ENCODE assay signal across 9 mouse cellular contexts in the genomic region with DNA sequence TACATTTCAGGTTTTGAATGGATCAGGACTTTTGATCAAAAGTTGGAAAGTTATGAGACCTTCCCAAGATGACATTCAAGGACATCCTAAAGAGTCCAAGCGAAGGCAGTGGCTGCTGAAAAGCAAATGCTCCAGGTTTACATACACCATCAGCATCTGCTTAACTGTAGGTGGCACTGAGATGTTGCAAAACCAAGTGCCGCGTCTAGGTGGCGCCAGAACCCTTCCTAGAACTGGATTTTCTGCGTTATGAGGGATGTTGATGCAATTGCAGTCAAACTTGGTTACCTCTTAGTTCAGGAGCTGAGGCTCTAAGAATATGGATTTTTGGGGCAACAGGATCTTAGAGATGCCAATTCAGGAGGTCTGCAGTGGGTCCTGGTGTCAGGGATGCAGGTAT. TPM values are rescaled to one million over a fixed set of nuclear protein-coding genes. Genes with fewer than 3 reads are reported as not detected.
DNase-seq lines count a peak whose midpoint lies in the region; ATAC-seq and TF ChIP-seq lines count a peak whose summit lies in the region.
"Had no signal": no experiment of that assay in that cellular context is flagged by ENCODE, and none has a peak within 500 bp of the region (broad histone marks: within the 10 kb centered on the region; RNA-seq: fewer than 3 reads in every experiment).

No protein-coding gene starts in this region.

- H3K4me2 ChIP-seq in CH12.LX (ENCODE audit: insufficient read depth, low read depth, poor library complexity, severe bottlenecking) = no peak overlapping the region
- no peak overlapping the region for H3K4me2 ChIP-seq in heart, postnatal 0 days (ENCODE audit: low read depth, low read length)
- H3K4me2 ChIP-seq: limb, embryonic 12.5 days had no signal

- dilution Hi-C loops in CH12.LX (cut with MboI; ENCODE audit: extremely low pct_ligation_motif_present, extremely low pct_unique_long_range_greater_than_20kb, low sequenced_read_pairs) = no loop called here

- no peaks in the 10 kb centered on the region for H3K27me3 ChIP-seq in CH12.LX (replicated peaks)
- no peaks in the 10 kb centered on the region for H3K27me3 ChIP-seq in heart, postnatal 0 days (ENCODE audit: control insufficient read depth, insufficient read depth, low read length)
- H3K27me3 ChIP-seq: limb, embryonic 12.5 days had no signal

- no peak overlapping the region for H3K27ac ChIP-seq in CH12.LX (ENCODE audit: insufficient read depth, low read depth)
- H3K27ac ChIP-seq in embryonic fibroblast, embryonic 13.5 days (ENCODE audit: insufficient read depth, low read length) = no peak overlapping the region
- H3K27ac ChIP-seq in heart, postnatal 0 days (ENCODE audit: low read depth) = no peak overlapping the region
- H3K27ac ChIP-seq: limb, embryonic 12.5 days had no signal

- peak; percentile 92 for TF ChIP-seq RAD21 in CH12.LX (IDR thresholded peaks at IDR 0.05; ENCODE audit: low read depth, low read length)

- H3K36me3 ChIP-seq in CH12.LX (replicated peaks in 1 of 2; ENCODE audit: control insufficient read depth in 1 of 2, insufficient read depth in 1 of 2, low read length in 1 of 2) = no peaks in the 10 kb centered on the region
- no peaks in the 10 kb centered on the region for H3K36me3 ChIP-seq in heart, postnatal 0 days (replicated peaks; ENCODE audit: control insufficient read depth, insufficient read depth, low read length)
- H3K36me3 ChIP-seq: limb, embryonic 12.5 days had no signal

- no peak for TF ChIP-seq EP300 in CH12.LX (IDR thresholded peaks at IDR 0.05; ENCODE audit: low read length)
- TF ChIP-seq EP300 in heart, postnatal 0 days (IDR thresholded peaks at IDR 0.05; ENCODE audit: low read depth) = no peak

- no peak overlapping the region for H3K9ac ChIP-seq in CH12.LX (ENCODE audit: insufficient read depth, low read depth)
- no peak overlapping the region for H3K9ac ChIP-seq in heart, postnatal 0 days (replicated peaks; ENCODE audit: low read depth, low read length)
- H3K9ac ChIP-seq: limb, embryonic 12.5 days had no signal

- 11% methylated on average over 5 of the region's 5 CpGs for WGBS in heart, postnatal 0 days

- no peak for ATAC-seq in heart, postnatal 0 days (ENCODE audit: insufficient read depth, low read depth)

- no peak overlapping the region for H3K4me3 ChIP-seq in CH12.LX (replicated peaks in 1 of 3; ENCODE audit: low read depth in 2 of 3, low read length in 2 of 3, poor library complexity in 1 of 3)
- H3K4me3 ChIP-seq in embryonic fibroblast, embryonic 13.5 days (ENCODE audit: insufficient read depth, low read length) = no peak overlapping the region
- H3K4me3 ChIP-seq in heart, postnatal 0 days (ENCODE audit: low read depth, low read length) = no peak overlapping the region
- H3K4me3 ChIP-seq: limb, embryonic 12.5 days had no signal

- H3K4me1 ChIP-seq in CH12.LX (ENCODE audit: control insufficient read depth in 1 of 2, insufficient read depth in 2 of 2) = peaks cover 0 to 3% of the 10 kb centered on the region in 2 experiments; a peak in 1 of 4 replicates
- no peaks in the 10 kb centered on the region for H3K4me1 ChIP-seq in embryonic fibroblast, embryonic 13.5 days (ENCODE audit: control insufficient read depth, insufficient read depth, low read length)
- no peaks in the 10 kb centered on the region for H3K4me1 ChIP-seq in heart, postnatal 0 days (ENCODE audit: control insufficient read depth, insufficient read depth)
- H3K4me1 ChIP-seq: limb, embryonic 12.5 days had no signal

- H3K9me3 ChIP-seq in CH12.LX (replicated peaks; ENCODE audit: low read length) = no peaks in the 10 kb centered on the region
- no peaks in the 10 kb centered on the region for H3K9me3 ChIP-seq in heart, postnatal 0 days (replicated peaks; ENCODE audit: control insufficient read depth, low read length)
- H3K9me3 ChIP-seq: limb, embryonic 12.5 days had no signal

- no peaks in the 10 kb centered on the region for H3K79me2 ChIP-seq in CH12.LX (replicated peaks; ENCODE audit: control insufficient read depth, extremely low read depth, insufficient read depth, poor library complexity, severe bottlenecking)

- no peak for TF ChIP-seq POLR2A in CH12.LX (IDR thresholded peaks at IDR 0.05; ENCODE audit: low read depth, low read length)
- no peak for TF ChIP-seq POLR2A in embryonic fibroblast, embryonic 13.5 days (IDR thresholded peaks at IDR 0.05; ENCODE audit: low read depth, low read length)

- in situ Hi-C loops in CH12.LX (cut with MboI; ENCODE audit: low pct_ligation_motif_present, low pct_unique_long_range_greater_than_20kb, low sequenced_read_pairs) = loop anchor here (25.0 kb wide), 1 partner anchor 1153 kb away; no protein-coding TSS in a partner anchor

- TF ChIP-seq CTCF in CH12.LX (conservative IDR thresholded peaks at IDR 0.05 in 1 of 2, IDR thresholded peaks at IDR 0.05 in 1 of 2; ENCODE audit: low read depth in 2 of 2, low read length in 2 of 2) = peak; percentile 78 to 93
- TF ChIP-seq CTCF in embryonic fibroblast, embryonic 13.5 days (IDR thresholded peaks at IDR 0.05; ENCODE audit: borderline replicate concordance, insufficient read depth, low read length) = peak; percentile 90; the same call in 1 of the 2 replicates
- TF ChIP-seq CTCF in heart, postnatal 0 days (IDR thresholded peaks at IDR 0.05; ENCODE audit: low read depth) = peak; percentile 94

- peak; percentile 76 for DNase-seq in CH12.LX (ENCODE audit: extremely low read depth)
- peak; percentile 35 to 50 for DNase-seq in adrenal gland, postnatal 4 days (ENCODE audit: low spot score in 2 of 2)
- DNase-seq in heart, postnatal 0 days (ENCODE audit: low spot score) = peak; percentile 44
- DNase-seq in layer of hippocampus, adult 11-12 months (ENCODE audit: low spot score) = peak; percentile 87
- DNase-seq in lung, postnatal 14 days = peak; percentile 85
- DNase-seq in retina, embryonic 14.5 days (ENCODE audit: low spot score) = peak; percentile 94
- peak; percentile 84 for DNase-seq in thymus, postnatal 4 days

TF ChIP-seq in CH12.LX, 34 proteins besides CTCF, POLR2A, EP300 and RAD21:
- no peak for TF ChIP-seq KAT2A (IDR thresholded peaks at IDR 0.05; ENCODE audit: insufficient replicate concordance, low read length)
- no peak for TF ChIP-seq GABPA (IDR thresholded peaks at IDR 0.05; ENCODE audit: insufficient replicate concordance, low read depth, low read length)
- no peak for TF ChIP-seq JUND (conservative IDR thresholded peaks at IDR 0.05; ENCODE audit: low read depth, low read length)
- no peak for TF ChIP-seq ZNF384 (IDR thresholded peaks at IDR 0.05; ENCODE audit: low read depth, low read length)
- no peak for TF ChIP-seq ELF1 (IDR thresholded peaks at IDR 0.05; ENCODE audit: low read depth, low read length)
- TF ChIP-seq MAX (IDR thresholded peaks at IDR 0.05; ENCODE audit: low read length) = no peak
- TF ChIP-seq ZKSCAN1 (IDR thresholded peaks at IDR 0.05; ENCODE audit: borderline replicate concordance, low read depth, low read length) = no peak
- TF ChIP-seq E2F4 (IDR thresholded peaks at IDR 0.05; ENCODE audit: insufficient replicate concordance, low read depth, low read length) = no peak
- no peak for TF ChIP-seq MAFK (IDR thresholded peaks at IDR 0.05; ENCODE audit: insufficient replicate concordance, low read length)
- no peak for TF ChIP-seq MYC (IDR thresholded peaks at IDR 0.05; ENCODE audit: low read depth, low read length)
- TF ChIP-seq UBTF (IDR thresholded peaks at IDR 0.05; ENCODE audit: low read depth, low read length) = no peak
- no peak for TF ChIP-seq ETS1 (conservative IDR thresholded peaks at IDR 0.05; ENCODE audit: low read depth, low read length)
- TF ChIP-seq JUN (IDR thresholded peaks at IDR 0.05; ENCODE audit: insufficient read depth, low read depth, low read length) = no peak
- no peak for TF ChIP-seq MXI1 (IDR thresholded peaks at IDR 0.05; ENCODE audit: low read depth, low read length)
- TF ChIP-seq BHLHE40 (IDR thresholded peaks at IDR 0.05; ENCODE audit: low read depth, low read length) = no peak
- TF ChIP-seq RCOR1 (conservative IDR thresholded peaks at IDR 0.05; ENCODE audit: low read depth, low read length) = no peak
- no peak for TF ChIP-seq MAZ (IDR thresholded peaks at IDR 0.05; ENCODE audit: low read depth, low read length)
- TF ChIP-seq SIN3A (IDR thresholded peaks at IDR 0.05; ENCODE audit: low read length) = no peak
- TF ChIP-seq TBP (conservative IDR thresholded peaks at IDR 0.05; ENCODE audit: low read depth, low read length) = no peak
- peak; percentile 69 for TF ChIP-seq SMC3 (IDR thresholded peaks at IDR 0.05; ENCODE audit: low read depth, low read length)
- no peak for TF ChIP-seq MEF2A (IDR thresholded peaks at IDR 0.05; ENCODE audit: borderline replicate concordance, low read depth, low read length)
- peak; percentile 16; the same call in 1 of the 2 replicates for TF ChIP-seq ZC3H11A (IDR thresholded peaks at IDR 0.05; ENCODE audit: low read depth, low read length)
- peak; percentile 39; the same call in 1 of the 2 replicates for TF ChIP-seq NELFE (IDR thresholded peaks at IDR 0.05; ENCODE audit: low read depth, low read length)

RNA-seq across cellular contexts. Expression of a gene that starts 58.0 kb away (rescaled TPM):
- total RNA-seq in CH12.LX (2012; rRNA removed) = 15.7 and 18.1 TPM in 2 replicates
- total RNA-seq in CH12.LX (2014; rRNA removed) = 40.8 and 42.5 TPM in 2 replicates
- polyA plus RNA-seq in CH12.LX (2012; ENCODE audit: insufficient read length, low read depth) = 25.7 and 33.5 TPM in 2 replicates
- 10 to 100 TPM; 45.8 to 48.3 TPM for total RNA-seq in adrenal gland, postnatal 4 days (2021)
- polyA plus RNA-seq in embryonic fibroblast, embryonic 13.5 days (2011; ENCODE audit: insufficient read length, low read depth, missing spikeins) = 36.2 and 41.1 TPM in 2 replicates
- total RNA-seq in heart, postnatal 0 days (2014; rRNA removed; ENCODE audit: low replicate concordance) = 36.4 and 57.4 TPM in 2 replicates
- polyA plus RNA-seq in heart, postnatal 0 days (2015; fragmentation: Nextera tagmentation; extraction: Ambion mirVana) = 14.4 and 15.7 TPM in 2 replicates

Comparison
In these comparisons a context has a peak if more than half of its experiments do, and no peak if none do; other contexts are left out.
1. DNase-seq: peak in every context shown above with its lines; median percentile 94 in retina, embryonic 14.5 days; 87 in layer of hippocampus, adult 11-12 months; 85 in lung, postnatal 14 days; 84 in thymus, postnatal 4 days; 76 in CH12.LX; 44 in heart, postnatal 0 days; 42 in adrenal gland, postnatal 4 days.